Mouse (Mus musculus) embryo, embryonic 11 days (tissue): Measurements from ENCODE around the gene Cwc22.

Experiments used
- DNase-seq: peaks from one replicate; pipeline ENCODE4 v3.0.0-alpha.2; 2015

Gene Cwc22

DNA sequence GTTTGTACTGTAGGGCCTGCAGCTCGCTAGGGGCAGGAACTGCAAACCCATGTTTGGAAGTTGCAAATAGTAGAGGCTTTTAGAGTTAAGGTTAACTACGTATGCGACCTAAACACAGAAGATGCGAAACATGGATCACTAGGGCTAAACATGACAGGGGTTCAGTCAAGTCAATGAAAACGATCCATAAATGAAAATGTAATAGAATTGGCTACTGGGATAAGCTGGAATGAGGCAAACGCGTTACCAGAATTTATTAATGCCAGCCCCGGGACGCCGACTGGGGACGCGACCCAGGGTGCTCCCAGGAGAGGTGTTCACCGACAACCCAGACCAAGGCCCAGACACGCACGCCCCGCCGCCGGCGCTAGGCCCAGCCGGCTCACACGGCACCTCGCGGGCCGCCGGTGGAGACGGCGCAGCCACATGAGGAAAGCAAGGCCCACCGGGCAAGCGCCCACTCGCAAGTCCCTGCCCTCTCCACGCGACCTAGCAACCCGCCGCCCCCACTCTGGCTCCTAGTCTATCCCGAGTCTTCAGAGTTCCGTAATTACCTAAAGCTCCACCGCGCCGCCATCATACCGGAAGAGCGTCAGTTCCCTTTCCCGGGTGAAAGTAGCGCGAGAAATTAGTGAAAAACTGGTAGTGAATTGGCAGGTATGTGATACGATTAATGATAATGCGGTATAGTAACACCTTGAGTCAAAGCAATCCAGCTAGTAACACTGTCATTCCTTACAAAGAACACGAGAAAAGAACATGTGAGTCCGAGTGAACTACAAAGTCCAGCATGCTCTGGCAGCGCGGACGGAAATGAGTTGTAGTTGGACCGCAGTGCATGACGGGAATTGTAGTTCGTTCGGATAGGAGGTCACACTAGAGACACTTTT lies at the start of gene Cwc22:
Cwc22 (minus strand) TSS at position 780 of the 890 bp plus-strand sequence.
- peak; percentile 94 for DNase-seq

DNA sequence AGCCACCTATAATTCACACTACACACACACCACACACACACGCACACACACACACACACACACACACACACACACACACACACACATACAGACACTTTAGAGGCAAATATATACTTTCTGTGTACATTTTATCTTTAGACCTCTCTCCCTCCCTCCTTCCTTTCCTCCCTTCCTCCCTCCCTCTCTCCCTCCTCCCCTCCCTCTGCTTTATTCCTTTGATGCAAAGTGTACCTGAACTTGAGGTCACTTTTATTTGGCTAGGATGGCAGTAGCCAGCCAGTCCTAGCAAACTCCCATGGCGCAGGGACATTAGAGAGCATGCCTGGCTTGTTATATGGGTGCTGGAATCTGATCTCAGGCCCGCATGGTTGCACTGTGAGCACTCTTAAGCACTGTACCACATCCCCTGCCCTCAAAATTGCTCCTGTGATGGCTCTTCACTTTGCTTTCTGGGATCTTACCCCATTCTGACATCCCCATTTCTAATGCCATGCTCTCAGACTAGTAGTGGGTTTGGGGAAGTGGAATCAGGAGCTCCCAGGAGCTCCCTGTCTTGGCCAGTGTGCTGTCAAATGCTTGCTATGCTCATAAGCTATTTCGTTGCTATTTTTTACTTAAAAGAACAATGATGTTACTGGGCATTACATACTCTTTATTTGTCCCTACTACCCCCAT lies 47.7 kb upstream of the Cwc22 start:
- DNase-seq: no peak

DNA sequence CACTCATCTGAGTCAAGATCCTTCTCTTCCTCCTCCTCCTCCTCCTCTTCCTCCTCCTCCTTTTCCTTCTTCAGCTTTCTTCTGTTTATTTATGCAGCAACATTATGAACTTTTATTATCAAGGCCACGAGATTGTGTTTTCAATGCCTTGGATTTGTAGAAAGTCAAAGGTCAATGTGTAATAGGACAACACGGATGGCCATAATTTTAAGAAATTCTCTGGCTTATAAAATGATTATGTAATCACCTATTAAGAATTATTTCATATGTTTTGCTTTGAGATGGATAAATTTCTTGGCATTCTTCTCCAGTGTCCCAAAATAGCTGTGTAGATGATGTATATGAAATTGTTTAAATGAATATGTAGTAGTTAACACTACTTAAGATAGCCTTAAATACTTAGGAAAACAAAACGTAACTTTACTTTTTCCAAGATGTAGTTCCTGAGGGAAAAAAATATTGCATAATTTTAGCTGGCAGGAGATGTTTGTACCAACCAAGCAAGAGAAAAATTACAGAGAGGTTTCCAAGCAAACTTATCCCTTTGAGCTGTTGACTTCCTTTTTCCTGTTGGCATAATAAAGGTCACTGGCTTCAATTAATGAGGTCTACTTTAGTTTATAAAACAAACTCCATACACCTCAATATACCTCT lies 46.9 kb upstream of the Cwc22 start:
- DNase-seq: no peak

DNA sequence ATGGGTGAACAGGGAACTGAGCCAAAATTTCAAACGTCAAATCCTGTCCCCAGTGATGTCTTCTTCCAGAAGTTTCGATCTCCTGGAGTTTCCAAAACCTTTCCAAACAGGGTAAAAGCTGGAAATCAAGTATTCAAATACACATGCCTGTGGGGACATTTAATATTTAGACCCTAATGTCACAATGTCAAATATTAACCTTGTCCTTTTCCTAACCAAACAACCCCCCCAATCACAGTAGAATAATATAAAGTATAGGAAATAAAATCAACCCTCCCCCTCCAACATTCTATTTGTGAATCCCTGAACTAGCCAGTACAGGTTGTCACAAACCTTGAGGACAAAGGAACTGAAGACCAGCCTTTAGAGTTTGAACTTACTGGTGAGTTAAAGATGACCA lies 44.6 kb upstream of the Cwc22 start:
- DNase-seq: no peak

DNA sequence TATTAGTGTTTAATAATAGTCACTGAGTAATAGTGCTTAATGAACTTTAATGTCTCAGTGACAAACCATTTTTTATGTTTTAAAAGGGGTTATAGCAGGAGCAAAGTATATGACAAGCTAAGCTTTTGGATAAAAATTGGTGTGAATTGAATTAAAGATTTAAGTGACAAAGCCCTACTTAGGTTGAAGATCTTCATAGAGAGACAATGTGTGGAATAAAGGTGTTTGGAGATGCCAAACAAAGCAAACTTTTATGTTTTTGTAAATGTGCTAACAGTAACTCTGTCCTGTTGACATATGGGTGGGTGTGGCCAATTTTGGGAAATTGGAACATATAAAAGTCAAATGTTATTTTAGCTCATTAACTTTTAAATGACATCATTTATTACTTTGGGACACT lies 43.9 kb upstream of the Cwc22 start:
- no peak for DNase-seq

DNA sequence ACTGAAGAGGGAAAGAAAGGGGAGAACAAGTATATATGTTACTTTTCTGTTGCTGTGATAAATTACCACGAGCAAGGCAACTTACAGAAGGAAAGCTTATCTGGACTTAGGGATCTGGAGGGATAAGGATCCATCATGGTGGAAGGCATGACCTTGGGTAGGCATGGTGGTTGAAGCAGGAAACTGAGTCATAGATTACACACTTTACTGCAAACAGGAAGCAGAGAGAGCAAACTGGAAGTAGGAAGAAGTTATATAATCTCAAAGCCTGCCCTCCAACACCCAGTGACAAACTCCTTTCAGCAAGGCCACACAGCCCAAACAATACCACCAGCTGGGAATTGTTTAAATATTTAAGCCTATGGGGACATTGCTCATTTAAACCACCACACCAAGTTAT lies 43.2 kb upstream of the Cwc22 start:
- no peak for DNase-seq

DNA sequence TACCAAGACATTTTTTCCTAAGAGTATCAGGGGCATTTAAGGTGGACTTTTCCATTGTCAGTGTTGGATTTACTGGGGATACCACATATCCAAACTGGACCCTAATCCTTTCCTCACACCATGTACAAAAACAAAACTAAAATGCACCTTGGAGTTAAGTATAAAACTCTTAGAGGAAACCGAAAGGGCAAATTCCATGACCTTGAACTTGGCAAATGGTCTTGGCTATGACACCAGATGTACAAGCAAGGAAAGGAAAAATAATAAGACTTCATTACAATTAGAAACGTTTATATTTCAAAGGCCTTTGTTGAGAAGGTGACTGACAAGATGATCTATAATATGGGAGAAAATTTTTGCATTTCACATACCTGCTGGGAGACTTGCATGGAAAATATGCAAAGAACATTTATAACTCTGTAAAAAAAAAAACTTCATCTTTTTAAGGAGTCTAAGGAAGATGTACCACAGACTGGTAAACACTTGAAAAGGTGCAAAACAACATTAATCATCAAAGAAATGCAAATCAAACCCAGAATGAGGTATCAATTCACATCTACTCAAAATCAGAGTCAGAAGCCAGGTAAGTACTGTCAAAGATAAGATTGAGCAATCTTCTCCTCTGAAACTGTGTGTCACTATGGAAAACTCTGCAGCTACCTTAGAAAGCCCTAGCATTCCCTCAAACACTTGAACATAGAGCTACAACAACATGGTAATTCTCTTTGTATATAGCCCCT lies 40.0 kb upstream of the Cwc22 start:
- DNase-seq: no peak

DNA sequence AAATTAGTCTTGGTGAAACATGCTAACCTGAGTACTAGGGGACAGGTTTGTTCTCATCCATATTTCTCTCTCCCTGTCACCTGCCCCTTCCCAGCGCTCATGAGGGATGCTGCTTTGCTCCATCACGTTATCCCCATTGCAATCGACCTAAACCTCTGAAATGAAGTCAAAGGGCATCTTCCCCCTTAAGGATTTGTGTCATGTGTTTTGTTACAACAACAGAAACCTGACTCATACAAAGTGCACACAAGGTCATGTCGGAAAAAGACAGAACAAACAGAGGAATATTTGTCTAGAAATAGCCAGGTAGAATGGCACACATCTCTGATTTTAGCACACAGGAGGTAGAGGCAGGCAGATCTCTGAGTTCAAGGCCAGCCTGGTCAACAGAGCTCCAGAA lies 38.0 kb upstream of the Cwc22 start:
- DNase-seq: no peak

DNA sequence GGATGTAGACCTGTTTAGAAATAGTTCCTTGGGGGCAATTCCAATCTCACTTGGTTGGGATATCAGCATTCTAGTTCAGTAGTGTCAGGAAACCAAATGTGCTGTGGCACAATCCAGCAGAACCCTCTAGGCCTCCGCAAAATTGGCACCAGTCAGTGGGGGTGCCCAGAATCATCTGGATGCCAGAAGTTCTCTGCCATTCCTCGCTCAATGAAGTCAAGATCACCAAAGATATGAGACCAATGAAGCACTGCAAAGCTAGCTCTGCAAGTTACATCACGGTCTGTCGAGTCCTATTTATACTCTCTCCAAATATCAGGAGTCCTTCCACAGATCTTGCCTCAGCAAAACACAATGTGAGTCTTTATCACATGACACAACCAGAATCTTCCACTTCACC lies 35.7 kb upstream of the Cwc22 start:
- no peak for DNase-seq

DNA sequence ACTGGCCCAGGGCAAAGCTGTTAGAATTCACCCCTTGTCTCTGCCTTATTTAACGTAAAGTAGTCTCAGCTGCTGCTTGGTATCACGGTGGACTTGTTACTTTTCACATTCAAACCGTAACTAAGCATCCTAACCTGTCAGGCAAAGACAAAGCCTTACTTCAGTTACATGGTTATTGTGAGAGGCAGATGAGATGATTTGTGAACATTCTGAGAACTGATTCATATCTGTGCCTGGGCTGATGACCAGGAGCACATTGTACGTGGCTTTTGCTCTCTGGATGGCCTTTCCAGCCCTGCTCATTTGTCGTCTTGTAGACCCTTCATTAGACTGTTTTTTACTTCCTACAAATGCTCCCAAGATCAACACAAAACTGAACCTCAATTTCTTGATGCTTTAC lies 34.5 kb upstream of the Cwc22 start:
- DNase-seq: no peak

DNA sequence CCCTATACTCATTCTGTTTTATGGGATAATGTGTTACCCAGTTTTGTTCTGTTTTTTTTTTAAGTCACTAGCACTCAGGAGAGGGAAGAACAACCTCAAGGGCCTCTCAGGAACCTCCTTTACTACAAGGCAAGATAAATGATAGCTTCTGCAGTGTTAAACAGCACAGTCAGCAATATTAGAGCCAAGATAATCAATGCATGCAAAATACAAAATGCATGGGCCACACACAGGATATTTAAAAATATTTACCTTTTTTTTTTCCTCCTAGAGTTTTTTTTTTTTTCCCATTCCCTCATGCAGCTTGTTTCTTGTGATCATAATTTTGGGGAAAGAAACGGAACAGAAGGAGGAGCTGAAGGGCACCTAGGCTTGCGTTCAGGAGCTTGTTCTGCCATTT lies 33.3 kb upstream of the Cwc22 start:
- DNase-seq: no peak

DNA sequence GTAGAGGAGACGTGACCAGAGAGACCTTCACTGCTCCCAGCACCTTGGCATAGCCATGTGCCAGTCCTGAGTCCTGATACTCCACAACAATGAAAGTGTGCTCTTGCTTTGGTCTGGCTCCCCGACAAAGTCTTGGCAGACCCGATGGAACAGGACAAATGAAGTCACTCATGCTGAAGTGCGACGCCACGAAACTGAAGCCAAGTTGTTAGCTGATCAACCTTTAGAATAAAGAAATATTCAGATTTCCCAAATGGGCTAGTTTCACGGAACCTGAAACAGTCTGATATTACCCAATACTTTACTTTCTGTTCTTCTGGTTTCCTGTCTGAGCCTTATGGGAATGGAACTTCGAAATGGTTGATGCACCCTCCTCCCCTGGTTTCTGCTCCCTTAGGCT lies 32.9 kb upstream of the Cwc22 start:
- DNase-seq: no peak

DNA sequence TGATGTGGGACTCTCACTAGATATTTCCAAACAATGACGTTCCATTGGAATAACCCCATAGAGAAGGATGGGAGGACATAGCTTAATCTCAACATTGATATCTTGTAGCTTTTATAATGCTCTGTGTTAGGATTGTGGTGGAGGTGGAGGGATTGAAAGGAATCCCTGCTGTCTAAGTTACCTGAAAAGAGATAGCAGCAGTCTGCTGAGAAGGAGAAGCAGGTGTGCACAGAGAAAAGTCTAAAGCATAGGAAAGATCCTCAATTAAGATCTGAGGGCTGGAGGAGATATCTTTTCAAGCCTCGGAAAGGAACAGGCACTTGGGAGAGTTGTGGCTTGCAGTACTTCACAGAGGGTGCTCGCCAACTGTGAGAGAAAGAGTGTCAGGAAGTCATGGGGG lies 32.1 kb upstream of the Cwc22 start:
- no peak for DNase-seq

DNA sequence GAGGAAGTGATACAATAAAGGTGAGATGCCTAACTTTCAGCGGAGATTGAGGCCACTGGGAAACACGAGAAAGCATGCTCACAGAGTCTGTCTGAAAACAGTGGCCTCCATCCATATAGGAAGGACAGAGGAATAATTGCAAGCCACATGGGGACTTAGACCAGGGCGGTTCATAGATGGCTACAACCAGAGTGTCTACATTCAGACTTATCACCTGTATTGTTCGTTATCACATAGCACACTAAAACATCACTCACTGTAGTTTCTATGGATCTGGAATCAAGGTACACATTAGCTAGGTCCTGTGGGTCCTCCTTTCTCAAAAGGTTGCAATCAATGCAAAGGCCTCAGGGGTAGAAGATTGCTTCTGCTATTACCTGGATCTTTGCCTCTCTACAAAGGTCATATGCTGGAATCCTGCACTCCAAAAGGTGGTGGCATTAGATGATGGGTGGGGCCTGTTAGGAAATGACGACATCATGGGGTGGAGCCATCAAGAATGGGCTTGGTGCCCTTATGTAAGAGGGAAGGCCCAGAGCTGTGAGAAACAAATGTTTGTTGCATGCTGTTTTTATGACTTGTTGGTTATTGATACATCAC lies 30.2 kb upstream of the Cwc22 start:
- no peak for DNase-seq

DNA sequence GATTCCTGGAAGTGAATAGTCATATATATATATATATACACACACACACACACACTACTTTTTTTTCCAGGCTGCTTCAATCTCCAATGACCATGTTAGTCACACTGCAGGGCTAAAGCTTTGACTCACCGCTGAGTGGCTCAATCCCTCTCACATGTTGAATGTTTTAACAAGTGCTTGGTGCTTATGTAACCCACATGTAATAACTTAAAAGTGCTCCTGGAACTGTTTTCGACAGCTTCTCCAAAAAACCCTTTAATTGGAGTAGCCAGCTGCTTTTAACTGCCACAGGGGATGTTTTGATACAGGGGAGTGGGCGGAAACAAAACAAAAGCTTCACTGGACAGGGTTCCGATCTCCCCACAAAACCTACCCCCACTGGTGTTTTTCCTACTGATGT lies 29.4 kb upstream of the Cwc22 start:
- DNase-seq: peak; percentile 17

DNA sequence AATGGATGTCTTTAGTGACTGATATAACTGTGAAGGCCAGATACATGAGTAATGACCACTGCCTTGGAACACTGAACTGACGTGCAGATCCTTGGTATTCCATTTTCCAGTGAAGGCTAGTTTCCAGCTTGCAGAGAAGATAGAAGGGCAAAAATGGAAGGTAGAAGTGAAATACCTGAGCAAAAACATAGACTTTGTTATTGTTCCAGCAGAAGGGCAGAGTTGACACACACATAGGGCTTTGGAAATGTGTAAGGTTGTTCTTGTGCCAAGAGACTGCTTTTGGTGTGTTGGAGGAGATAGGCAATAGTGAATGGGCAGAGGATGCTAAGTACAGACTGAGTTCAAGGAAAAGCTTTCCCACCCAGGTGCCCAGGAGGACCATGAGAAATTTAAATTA lies 28.8 kb upstream of the Cwc22 start:
- no peak for DNase-seq

DNA sequence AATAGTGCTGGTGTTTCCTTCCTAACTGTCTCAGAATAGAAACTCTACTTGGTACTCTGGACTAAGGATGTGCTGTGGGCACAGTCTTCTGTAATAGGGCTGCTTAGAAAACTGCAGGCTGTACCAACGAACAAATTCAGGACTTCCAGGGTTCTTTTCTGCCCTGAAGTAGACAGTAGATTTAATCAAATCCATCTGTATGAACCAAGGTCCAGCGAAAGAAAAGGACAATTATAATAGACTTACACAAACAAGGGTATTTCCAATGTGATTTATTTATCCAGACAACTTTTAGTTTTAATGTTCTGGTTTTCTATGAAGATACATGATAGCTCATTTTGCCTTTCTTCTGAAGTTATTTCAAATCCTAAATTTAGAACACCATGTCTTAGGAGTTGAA lies 28.2 kb upstream of the Cwc22 start:
- DNase-seq: no peak

DNA sequence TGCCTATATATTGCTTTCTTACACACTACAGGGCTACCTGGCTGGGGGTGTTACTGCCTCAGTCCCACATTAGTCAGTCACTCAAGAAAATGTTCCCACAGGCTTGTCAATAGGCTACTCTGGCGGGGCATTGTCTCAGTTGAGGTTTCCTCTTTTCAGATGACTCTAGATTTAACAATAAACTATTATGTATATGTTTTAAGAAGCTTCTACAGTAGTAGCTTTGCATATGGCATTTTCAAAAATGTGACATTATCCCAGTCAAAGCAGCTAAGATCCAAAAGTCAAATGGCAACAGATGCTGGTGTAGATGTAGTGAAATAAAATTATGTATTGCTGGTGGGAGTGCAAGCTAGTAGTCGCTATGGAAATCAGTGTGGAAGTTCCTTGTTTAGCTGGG lies 27.1 kb upstream of the Cwc22 start:
- DNase-seq: no peak

DNA sequence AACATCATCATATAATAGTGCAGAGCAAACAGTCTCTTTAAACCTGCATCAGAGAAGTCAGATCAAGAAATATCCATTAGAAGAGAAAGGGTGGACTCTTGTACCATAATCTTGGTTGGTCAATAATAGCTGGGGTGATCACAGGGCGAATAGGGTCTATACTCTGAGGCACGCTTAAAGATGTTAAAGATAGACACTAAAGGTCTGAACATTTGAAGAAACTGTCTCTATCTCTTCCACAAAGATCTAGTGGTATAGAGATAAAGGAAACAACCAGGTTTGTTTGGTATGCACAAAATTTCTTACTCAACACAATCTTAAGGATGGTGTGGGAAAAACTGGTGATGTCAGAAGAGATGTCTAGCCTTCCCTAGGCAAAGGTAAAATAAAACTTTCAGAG lies 26.4 kb upstream of the Cwc22 start:
- no peak for DNase-seq

DNA sequence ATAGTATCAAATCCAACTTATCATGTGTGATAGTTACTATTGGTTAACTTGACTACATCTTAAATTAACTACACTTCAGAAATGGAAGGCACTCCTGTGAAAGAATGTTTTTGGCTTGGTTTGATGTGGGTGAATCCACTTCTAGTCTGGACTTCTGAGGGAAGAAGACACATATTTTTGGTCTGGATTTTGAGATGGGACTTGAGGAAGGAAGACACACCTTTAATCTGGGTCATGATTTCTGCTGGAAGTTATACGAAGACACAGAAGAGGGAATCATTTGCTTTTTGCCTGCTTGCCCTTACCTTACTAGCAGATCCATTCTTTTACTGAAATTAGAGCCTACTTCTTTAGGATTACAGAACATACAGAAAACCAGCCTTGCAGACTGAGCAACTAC lies 25.7 kb upstream of the Cwc22 start:
- no peak for DNase-seq

DNA sequence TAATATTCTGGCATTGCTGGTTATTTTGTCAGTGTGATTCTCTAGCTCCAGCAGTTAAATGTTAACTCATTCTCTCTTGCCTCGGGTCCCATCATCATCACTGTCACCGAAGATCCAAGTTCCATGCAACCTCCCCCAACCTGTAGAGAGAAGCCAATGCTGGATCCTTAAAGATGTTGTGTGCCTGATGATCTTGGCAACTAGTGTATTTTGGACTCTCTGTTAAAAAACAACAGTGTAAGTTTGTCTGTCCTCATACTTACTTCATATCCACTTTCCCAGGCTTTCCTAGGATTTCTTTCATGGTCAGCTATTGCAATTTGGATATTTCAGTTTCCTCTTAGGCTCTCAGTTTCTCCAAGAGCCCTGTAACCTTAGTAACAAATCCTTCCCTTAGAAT lies 25.2 kb upstream of the Cwc22 start:
- DNase-seq: no peak

DNA sequence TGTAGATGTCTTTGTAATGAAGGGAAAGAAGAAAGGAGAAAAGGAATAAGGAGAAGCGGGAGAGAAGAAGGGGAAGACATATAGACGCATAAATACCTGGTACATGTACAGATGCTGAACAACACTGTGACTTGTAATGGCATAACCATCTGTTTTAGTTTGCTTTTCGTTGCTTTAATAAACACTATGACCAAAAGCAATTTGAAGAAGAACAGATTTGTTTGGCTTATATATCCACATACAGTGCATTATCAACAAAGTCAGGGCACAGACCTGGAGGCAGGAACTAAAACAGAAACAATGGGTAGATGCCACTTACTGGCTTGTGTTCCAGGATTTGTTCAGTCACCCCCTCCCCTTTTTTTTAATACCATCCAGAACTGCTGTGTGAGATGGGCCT lies 24.4 kb upstream of the Cwc22 start:
- DNase-seq: no peak

DNA sequence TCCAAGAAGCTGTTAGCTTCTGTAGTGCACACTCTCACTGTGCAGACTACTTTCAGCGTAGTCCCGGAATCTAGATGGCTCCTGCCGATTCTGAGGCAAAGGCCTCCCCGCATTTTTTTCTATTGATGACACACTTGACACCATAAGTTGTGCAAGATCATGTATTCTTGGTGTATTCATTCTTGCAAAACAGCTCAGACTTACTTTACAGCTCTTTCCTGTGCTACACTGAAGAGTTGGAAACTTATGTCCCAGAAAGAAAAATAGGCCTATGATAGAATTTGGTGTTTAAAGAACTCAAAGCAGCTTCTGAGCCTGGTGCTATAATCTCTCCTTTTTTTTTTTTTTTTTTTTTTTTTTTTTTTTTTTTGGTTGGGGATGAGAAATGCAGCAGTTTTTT lies 23.8 kb upstream of the Cwc22 start:
- no peak for DNase-seq
